Mouse (Mus musculus): Measurements from ENCODE around the gene Isg15.

The Isg15 gene

DNA sequence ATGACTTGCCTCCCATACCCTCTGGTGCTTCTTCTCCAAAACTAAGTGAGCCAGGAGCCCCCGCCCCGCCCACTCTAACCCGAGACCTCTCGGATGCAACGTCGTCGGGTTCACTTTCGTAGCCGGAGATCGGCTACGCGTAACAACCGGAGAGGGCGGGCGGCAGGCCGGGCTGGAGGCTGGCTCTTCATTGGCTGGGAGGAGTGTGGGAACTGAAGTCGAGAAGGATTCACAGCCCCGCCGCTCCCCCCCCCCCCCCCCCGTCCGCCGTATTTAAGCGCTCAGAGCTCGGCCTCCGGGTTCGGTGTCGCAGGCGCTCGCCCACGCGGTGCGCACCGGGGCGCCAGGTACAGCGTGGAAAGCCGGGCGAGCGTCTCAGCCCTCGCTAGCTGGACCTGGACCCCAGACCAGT lies 2.4 kb upstream of the Isg15 start, which contains the start of gene AW011738:
TSS of gene AW011738 (plus strand) at position 304 of the 412 bp plus-strand sequence.
- DNase-seq = peak; percentile 98

DNA sequence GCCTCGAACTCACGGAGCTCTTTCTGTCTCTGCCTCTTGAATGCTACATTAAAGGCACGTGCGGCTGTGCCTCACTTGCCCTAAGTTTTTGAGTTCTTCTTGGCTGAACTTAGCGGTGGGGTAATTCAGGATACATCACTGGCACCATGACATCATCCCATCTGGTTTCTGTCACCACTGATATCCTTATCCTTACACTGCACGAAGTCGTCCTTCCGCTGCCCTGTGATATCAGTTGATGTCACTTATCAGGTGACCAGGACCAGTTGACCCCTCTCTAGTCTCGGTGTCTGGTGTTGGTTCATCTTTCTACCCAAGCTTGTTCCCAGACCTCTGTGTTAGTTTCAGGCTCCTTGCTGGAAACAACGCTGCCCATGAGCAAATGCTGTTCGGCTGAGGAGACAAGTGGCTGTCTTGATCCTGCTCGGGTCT lies 1.9 kb upstream of the Isg15 start:
- DNase-seq = peak; percentile 96

DNA sequence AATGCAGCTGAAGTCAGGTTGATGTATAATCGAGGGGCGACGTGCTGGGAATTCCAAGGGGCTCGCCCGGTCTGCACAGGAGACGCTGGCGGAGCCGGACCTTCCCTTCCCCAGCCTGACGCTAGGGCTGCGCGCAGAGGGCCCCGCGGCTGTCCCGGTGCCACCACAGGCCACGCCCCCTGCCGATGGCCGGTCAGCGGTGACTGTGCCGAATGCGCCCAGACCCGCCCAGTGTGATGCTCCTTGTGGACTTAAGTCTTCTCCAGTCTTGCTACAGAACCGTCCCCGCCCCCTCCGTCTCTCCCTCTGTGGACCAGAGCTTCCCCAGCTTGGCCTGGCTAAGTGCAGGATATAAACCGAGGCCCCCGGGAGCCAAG lies 2.8 kb downstream of the Isg15 start:
- DNase-seq = peak; percentile 99

DNA sequence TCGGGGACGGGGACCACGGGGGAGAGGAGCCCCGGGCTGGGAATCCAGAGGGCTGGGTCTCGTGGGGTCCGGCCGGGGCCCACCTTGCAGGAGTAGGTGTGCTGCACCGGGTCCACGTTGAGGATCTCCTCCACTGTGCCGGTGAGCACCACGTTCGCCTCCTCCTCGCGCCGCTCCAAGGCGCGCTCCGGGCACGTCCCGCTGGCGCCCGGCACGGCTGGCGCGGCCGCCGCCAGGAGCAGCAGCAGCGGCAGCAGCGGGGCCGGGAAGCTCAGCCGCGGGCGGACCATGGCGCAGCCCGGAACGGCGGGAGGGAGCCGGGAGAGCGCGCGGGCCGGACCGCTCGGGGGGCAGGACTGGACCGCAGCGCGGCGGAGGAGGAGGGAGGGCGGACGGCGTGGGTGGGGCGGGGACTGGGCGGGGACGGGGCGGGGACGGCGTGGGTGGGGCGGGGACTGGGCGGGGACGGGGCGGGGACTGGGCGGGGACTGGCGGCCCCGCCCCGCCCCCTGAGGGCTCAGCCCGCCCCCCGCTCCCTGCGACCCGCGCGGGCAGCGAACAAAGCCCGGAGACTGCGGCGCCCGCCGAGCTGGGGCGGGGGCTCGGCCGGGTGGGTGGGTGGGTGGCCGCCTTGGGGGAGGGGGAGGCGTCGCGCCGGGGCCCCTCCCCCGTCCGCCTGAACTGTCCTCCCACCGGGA lies 3.3 kb downstream of the Isg15 start, which contains the start of gene Agrn:
TSS of gene Agrn (minus strand) at position 358 of the 698 bp plus-strand sequence.
- DNase-seq = peak; percentile 98

DNA sequence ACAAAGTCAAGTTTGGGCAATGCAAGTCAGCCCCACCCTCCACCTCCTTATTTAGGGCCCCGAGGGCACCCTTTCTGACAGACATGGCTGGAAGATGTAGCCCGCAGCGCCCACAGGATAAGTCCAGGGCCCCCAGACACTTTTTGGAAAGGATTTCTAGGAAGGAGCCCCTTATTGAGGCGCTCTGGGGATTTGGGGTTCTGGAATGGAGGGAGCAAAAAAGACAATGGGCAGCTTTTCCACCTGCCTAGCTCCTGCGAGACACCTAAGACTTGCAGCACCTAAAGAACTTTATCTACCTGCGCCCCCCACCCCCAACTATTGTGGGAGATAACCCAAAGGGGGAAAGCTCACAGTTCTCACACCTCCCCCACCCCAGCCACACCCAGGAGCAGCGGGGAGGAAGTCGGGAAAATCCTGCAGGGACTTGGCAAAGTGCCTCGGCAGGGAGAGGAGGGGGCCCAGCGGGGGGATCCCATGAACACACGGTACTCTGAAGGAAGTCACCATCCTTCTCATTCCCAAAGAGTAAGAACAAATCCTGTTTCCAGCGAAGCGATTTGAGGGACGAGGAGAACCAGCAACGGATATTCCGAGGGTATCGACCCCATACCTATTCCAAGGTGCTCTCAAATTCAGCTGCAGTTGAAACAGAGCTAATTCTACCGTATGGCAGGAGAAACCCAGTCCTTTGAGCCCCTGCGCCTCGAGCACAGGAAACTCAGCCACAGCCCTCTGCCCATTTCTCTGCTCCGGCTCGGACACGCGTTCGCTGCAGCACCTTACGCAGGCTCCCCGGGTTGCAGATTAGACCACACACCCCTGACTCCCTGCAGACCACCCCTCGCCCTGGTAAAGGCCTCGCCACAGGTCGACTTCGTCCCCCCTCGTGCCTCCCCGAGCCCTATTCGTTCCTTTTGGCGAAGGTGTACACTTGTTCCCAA lies 4.4 kb downstream of the Isg15 start:
- peak; percentile 97 for DNase-seq

DNA sequence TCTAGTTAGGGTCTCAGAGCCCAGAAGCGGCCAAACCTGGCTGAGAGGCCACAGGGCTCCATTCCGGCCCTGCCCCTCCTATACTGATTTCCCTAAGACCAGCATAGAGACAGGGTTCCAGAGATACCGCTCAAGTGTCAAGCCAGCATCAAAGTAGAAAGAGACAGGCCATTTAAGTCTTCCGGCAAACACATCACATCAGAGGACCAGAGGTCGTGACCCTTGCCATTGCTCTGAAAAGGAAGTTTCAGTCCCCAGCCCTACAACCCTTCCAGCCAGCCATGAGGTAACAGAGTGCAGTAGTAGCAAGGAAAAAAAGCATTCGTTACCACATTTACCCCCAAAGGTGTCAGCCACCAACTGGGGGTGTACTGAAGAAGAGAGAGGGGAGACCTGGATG lies 6.3 kb downstream of the Isg15 start:
- no peak for DNase-seq

DNA sequence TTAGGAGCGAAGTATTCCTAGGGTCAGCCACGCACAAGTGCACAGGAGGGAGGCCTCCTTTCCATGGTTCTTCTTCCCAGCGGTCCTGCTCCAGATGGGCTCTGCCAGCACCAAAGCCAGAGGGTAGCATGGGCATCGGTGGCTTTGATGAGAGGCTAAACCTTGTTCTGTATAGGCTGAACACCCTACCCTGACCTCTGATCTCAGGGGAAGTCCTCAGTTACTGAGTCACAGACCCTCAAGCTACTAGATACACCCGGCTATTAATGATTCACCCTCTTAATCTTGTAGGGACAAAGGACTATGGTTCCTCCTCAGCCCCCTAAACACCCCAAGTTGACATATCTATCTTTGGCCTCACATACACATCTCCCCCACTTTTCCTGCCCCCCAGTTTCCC lies 6.7 kb downstream of the Isg15 start:
- no peak for DNase-seq

DNA sequence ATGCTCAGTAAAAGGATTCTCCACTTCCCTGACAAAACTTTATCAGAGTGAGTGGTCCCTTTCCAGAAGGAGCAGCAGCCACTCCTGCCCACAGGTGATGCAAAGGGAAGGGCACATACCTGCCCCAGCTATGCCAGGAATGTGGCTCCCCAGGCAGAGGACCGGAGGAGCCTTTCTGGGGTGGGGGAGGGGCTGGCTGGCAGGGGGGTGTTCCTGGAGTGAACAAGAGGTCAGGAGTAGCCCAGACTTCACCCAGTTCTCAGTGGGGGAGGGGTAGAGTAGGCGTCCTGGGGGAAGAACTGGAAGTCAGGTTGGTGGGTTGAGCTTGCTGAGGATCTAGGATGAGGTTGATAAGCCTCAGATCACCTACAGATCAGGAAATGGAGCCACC lies 7.4 kb downstream of the Isg15 start:
- no peak for DNase-seq

DNA sequence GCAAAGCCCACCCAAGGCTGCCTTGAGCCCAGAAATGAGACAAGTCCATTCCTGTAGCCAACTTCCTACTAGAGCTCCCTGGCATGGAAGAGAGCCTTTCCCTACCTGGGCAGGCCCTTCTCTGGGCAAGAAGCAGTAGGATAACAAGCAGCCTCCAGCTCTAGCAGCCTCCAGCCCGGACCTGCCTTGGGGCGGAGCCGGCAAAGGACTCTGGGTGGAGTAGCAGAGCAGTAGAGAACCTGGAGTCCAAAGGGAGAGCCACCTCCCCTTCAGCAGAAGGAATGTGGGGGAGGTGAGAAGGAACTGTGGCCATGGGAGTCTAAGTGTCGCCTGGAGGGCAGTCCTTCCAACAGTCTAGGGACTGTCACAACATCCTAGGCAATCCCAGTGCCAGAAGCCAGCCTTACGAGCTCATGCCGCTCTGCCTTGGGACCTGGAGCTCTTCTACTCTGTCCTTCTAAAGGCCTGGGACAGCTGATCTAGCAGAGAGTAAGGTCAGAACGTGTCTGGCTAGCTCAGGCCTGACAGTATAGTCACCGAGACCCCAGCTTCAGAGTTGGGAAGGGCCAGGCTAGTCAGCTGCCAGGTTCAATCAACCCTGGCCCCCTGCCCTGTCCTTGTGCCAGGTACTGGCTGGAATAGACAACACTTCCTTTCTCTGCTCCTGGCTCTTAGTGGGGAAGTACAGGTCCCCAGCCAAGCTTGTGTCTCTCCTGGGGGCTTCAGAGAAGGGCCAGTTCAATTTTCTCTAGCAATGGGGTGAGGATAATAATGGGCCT lies 8.0 kb downstream of the Isg15 start:
- peak; percentile 94 for DNase-seq

DNA sequence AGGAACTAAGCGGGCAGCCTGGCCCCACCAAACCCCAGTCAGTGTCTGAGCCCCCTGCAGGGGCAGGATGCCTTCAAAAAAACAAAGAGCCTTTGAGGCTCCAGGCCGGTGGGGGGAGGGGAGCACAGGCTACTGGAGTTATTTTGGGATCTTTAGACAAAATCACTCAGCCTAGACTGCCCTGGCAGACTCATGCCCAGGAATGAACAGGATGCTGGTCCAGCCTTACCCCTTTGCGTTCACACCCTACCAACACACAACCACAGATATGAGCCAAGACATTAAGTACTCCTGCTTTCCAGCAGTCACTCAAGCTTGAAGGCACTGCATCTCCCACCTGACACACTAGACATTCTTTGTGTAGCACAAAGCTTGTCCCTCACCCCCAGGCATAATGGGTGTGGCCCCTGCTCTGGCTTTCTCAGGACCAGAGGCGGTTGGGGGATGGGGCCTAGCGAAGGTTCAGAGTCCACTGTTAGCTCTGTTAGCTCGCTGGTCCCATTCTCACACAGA lies 11.8 kb downstream of the Isg15 start:
- DNase-seq = no peak

DNA sequence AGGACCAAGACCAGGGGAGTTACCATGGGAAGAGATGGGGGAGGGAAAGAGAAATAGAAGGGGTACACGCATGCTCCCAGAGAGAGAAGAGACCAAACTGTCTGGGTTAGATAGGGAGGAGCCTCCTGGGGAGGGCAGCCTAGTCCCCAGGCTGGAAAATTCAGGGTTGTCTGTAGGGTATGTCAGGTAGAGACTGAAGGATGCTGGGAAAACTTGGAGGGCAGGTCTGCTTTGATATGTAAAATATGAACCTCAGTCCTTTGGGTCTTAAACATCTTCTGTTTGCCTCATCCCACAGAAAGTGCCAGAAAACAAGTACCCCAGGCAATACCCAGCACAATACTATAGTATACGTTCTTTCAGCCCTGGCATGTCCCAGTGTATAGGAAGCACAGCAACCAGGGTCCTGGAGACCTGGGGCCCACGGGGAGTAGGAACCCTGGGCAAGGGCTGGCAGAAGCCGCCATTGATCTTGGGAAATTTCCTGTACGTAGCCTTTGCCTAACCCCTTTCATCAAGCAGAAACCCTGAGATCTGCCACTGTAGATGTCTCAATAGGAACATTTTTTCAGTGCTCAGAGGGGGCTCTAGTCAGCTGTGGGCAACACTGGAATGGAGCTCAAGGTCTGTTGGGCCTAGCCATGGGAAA lies 12.3 kb downstream of the Isg15 start:
- no peak for DNase-seq

DNA sequence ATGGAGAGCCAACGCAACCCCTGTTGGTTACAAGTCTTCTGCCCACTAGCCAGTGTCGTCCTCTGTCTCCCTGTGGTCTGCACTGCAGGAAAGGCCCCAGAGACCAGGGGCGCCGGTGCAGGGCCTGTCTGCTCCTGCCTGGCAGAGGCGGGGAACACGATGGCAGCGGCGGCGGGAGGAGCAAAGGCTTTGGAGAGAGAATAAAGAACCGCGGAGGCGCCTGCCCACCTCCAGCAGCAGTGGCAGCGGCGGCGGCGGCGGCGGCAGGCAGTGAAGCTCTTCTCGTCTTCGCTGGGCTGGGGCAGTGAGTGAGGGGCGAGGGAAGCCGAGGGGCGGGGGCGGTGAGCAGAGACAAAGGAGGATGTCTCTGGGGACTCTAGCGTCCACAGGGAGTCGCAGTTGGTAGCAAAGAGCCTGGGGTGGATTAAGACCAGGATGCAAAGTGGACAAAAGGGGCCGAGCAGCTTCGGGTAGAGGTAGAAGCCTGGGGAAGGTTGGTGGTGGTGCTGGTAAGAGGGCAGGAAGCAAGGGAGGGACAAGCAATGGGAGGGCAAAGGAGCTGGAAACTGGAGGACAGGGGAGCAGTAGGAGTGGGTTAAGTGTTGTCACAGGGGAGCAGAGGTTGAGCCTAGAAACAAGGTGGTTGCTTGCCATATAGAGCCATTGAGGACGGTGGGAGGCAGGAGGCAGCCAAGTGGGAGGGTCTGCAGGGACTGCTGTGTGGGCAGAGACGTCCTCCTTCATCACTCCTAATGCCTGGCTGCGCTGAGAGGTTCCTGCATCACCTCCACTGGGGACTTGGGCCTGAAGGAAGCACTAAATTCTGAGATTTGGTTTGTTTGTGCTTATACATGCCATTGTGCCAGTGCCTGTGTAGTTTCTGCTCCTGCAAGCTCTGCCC lies 14.4 kb downstream of the Isg15 start:
- DNase-seq = no peak

DNA sequence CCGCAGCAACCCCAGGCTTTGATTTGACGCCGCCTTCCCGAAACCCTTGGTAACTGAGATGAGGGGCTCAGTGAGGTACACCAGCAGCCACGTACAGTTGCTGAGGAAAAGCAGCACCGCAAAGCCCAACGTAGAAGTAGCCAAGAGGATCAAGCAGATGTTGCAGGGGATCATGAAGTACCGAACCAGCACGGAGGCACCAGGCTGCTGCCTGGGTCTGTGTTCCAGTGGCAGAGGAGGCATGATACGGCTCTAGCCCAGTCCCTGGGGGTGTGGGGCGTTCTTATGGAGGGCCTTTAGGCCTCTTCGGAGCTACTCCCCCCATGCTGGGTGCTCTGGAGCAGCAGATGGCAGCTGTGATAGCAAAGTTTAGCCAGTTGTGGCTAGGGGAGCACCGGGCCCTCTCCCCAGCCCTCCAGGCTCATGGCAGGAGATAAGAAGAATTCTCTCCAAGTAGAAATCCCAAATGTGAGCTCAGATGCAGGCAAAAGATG lies 15.1 kb downstream of the Isg15 start:
- no peak for DNase-seq

DNA sequence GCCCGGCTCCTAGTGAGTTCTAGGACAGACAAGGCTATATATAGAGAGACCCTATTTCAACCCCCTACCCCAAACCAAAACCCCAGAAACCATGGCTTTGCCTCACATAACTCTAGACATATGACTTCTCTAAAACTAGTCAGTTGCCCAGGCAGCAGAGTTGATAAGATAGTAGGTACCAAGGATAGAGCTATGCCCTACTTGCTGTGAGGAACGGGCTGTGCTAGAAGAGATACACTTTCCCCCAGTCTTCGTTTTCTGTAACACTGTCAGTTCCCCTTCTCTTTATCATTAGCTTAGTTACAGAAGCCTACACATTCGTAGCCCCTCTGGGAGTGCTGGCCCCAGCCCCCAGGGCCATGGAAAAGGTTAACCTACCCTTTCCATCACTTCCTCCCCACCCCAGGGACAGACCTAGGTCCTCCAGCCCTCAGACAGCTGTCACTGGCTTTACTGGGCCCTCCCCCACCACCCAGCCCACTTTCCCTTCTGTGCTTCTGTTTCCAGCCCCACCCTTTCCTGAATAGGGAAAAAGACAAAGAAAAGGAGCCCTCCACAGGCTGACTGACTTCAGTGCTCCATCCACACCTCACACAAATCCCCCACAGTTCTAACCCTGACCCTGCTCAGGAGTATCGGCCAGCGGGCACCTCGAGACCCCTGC lies 16.2 kb downstream of the Isg15 start:
- DNase-seq = peak; percentile 96

DNA sequence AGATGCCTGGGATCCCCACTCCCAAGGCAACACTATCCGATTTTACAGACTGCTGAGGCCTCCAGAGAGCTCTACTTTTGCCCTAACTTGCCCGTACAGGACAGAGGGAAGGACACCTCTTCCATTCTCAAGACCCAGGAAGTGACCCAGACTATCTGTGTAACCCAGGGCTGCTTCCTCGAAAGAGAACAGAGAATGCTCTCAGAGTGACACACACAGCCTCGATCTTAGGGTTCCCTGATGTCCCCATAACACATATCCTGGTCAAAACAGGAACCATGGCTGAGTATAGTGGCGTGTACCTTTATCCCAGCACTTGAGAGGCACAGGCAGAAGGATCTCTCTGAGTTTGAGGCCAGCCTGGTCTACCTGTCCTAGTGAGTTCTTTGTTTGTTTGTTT lies 16.9 kb downstream of the Isg15 start:
- DNase-seq = no peak

DNA sequence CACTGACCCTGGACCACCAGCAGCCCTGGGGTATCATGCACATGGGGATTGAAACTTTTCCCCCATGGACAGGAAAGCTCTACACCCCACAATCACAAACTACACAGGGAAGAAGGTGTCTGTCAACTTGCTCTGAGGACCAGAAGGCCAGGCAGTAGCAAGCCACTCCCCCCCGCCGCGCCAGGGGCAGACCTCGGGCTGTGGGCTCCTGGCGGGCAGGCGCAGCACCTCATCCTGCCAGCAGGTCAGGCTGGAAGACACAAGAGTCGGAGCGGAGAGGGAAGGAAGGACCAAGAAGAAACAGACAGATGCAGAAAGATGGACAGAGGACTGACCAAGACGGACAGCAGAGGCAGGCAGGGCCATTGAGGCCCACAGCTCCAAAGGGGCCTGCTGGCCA lies 23.0 kb downstream of the Isg15 start:
- no peak for DNase-seq

DNA sequence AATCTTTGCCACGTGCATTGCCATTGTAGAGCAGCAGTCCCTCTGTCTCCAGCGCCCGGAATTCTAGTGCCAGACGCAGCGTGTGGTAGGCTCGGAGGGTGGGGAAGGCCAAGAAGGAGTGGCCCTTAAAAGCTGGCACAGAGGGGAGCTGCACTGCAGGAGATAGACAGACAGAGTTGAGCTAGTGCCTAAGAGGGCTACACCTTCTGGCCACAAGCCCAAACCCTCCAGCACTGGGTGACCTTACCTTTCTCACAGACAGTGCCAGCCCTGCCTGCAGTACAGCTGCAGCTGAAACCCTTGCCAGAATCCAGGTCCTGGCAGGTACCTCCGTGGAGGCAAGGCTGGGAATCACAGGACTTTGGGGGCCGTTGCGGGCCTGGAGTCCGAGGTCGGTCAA lies 28.8 kb downstream of the Isg15 start:
- peak; percentile 98 for DNase-seq

DNA sequence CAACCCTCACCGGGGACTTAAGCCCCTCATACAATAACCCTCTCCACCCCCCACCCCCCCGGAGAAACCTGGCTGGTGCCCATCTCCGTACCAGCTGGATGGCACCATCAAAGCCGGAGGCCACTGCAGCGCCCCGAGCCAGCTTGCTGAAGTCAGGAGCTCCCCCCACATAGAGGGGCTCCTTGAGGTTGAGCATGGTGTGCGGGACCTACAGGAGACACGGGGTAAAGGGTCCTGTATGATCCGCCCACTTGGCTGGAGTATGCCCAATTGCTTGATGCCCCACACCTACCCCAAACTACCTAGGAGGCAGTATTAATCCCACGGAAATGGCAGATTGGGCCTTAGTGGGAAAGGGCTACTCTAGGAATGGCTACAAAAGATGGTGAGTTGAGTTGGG lies 31.5 kb downstream of the Isg15 start:
- DNase-seq = peak; percentile 80

DNA sequence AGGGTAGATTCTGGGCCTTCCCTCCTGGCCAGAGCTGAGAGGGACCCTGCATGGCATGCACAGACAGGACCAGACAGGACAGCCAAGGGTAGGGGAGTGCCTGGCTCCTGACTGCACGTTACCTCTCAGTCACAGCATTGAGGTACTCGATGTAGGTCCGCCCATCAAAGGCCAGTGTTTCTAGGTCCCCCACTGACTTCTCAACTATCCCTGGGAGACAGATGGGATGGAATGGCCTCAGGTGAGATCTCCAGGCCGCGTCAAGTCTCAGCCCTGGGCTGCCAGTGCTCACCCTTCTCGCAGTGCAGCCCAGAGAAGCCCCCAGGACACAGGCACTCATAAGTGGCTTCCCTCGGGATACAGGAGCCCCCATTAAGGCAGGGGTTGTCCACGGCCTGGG lies 32.0 kb downstream of the Isg15 start:
- DNase-seq = peak; percentile 77

DNA sequence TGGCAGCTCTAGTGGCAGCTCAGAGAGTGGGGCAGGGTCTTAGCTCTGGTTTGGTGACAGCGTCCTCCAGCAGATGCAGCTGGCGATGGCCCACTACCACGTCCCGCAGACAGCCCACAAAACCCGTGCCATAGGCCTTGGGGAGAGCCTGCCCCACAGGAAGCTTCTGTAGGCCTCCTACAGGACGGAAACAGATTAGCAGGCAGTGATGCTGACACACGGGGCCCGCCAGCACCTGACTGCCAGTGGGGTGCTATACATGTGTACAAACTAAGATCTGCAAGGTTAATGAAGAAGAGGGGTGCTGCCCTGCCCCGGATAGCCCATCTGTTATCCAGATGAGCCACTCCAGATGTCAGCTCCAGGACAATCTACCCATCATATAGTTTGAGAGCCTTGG lies 34.1 kb downstream of the Isg15 start:
- peak; percentile 86 for DNase-seq

DNA sequence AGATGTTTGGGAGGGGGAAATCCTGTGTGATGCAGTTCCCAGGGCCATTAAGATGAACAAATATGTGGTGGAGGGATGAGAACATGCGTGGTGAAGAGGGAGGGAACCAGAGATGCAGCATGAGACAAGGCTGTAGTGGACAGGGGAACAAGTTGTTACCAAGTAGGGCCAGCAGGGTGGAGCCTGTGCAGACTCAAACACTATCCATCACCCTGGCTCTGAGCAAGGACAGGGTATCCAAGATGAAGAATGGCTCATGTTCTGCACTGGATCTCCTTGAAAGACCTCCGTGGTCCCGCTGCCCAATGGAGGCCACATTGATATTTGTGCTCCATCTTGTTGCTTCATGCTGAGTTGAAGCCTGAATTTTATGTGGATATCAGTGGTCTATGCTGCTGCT lies 45.8 kb downstream of the Isg15 start:
- DNase-seq = peak; percentile 59

All from heart, adult 11 months (tissue).